Mouse (Mus musculus): ENCODE measurements around the gene Myef2.
"Not testable (repeated sequence)": the region's sequence is repeated elsewhere in the genome, so short reads cannot be mapped to it uniquely, and the experiment has no call there.

- not testable (repeated sequence) for TF ChIP-seq CTCF, EP300 (IDR thresholded peaks at IDR 0.05; ENCODE audit: low read depth)
Observed at GRCm38 (mm10) chr2:125092123-125092522, 31.3 kb downstream of the Myef2 start.

All from liver, postnatal 0 days (tissue).